Mouse (Mus musculus): ENCODE results near the gene Slc6a8.

The Slc6a8 gene

GRCm38 (mm10) chrX:73684978-73685377 is 12.0 kb downstream of the Slc6a8 start:
- no peak for DNase-seq (ENCODE audit: low read depth)

GRCm38 (mm10) chrX:73685629-73686028 is 12.7 kb downstream of the Slc6a8 start:
- DNase-seq (ENCODE audit: low read depth): peak; percentile 29

- DNase-seq (ENCODE audit: low read depth): no peak
Observed at GRCm38 (mm10) chrX:73690917-73691629, 18.1 kb downstream of the Slc6a8 start.

- no peak for DNase-seq (ENCODE audit: low read depth)
Observed at GRCm38 (mm10) chrX:73700472-73700871, 27.5 kb downstream of the Slc6a8 start.

GRCm38 (mm10) chrX:73715476-73716108 is 42.6 kb downstream of the Slc6a8 start:
- DNase-seq (ENCODE audit: low read depth): no peak

- peak; percentile 90 for DNase-seq (ENCODE audit: low read depth)
Observed at GRCm38 (mm10) chrX:73716109-73716661, 43.2 kb downstream of the Slc6a8 start, which contains the start of the genes Bcap31 and Abcd1. Bcap31 (minus strand) TSS chrX:73716175. Abcd1 (plus strand) TSS chrX:73716597.

GRCm38 (mm10) chrX:73716709-73717545 is 44.0 kb downstream of the Slc6a8 start:
- DNase-seq (ENCODE audit: low read depth): no peak

- no peak for DNase-seq (ENCODE audit: low read depth)
Observed at GRCm38 (mm10) chrX:73717667-73718066, 44.7 kb downstream of the Slc6a8 start.

- DNase-seq (ENCODE audit: low read depth): peak; percentile 29
Observed at GRCm38 (mm10) chrX:73718271-73718670, 45.3 kb downstream of the Slc6a8 start.

GRCm38 (mm10) chrX:73718686-73719362 is 45.9 kb downstream of the Slc6a8 start:
- DNase-seq (ENCODE audit: low read depth): no peak

- DNase-seq (ENCODE audit: low read depth): no peak
Observed at GRCm38 (mm10) chrX:73730908-73731307, 58.0 kb downstream of the Slc6a8 start.
